Mouse (Mus musculus): ENCODE data around the gene Ccl22. TPM values are rescaled to one million over a fixed set of nuclear protein-coding genes. Genes with fewer than 3 reads are reported as not detected.

Gene Ccl22
- total and polyA plus RNA-seq, 3 experiments = 0.06 TPM; not detected in 2

DNA sequence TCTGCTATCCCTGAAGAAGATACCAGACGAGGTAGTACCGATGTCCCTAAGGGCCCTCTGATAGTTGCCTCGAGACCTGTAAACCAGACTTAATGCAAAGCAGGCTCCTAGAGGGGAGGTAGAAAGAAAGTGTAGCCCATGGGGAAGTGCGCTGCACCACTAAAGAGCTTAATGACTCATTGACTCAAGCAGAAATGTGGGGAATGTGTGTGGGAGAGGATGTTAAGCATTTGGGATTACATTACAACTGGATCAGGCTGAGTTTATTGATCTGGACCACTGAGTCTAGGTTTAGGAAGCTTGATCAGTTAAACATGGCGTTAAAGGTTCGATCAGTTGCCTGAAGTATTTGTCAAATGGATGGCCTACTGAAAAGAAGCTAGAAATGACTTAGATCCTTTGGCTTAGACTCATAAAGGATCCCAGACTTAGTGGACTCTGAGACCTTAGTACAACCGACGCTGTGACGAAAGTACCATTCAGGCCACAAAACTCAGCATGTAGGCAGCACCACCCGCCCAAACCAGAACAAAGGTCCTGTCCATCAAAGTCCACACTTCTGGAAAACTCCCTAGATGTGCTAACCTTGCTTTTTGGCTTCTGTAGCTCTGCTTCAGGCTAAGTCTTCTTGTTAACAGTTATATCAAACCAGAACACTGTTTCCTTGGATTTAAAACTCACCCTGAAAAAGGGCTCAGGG, 44.0 kb downstream of the Ccl22 start:
- H3K79me2 ChIP-seq (ENCODE audit: control insufficient read depth, insufficient read depth, low read length, poor library complexity) = no peaks in the 10 kb centered on the region
- H3K9me3 ChIP-seq (replicated peaks; ENCODE audit: insufficient read depth, low read length) = no peaks in the 10 kb centered on the region
- no peak overlapping the region for H3K9ac ChIP-seq (ENCODE audit: control insufficient read depth, low read depth, low read length, poor library complexity, severe bottlenecking)
- H3K36me3 ChIP-seq (ENCODE audit: control insufficient read depth in 1 of 2, insufficient read depth in 2 of 2, low read length in 2 of 2) = peaks cover 0 to 4% of the 10 kb centered on the region in 2 experiments; a peak in 1 of 4 replicates
- H3K4me1 ChIP-seq (ENCODE audit: control insufficient read depth in 1 of 2, insufficient read depth in 2 of 2, low read length in 2 of 2) = peaks cover 0 to 8% of the 10 kb centered on the region in 2 experiments; a peak in 2 of 4 replicates
- TF ChIP-seq MAFK (IDR thresholded peaks at IDR 0.05; ENCODE audit: borderline replicate concordance, low read depth, low read length) (no peak), GATA1 (IDR thresholded peaks at IDR 0.05; ENCODE audit: low read depth, low read length) (no peak), ETS1 (IDR thresholded peaks at IDR 0.05; ENCODE audit: low read depth, low read length) (no peak), CHD2 (IDR thresholded peaks at IDR 0.05; ENCODE audit: low read length) (no peak), ELF1 (IDR thresholded peaks at IDR 0.05; ENCODE audit: low read depth, low read length) (no peak), MAZ (IDR thresholded peaks at IDR 0.05; ENCODE audit: low read depth, low read length) (no peak), TAL1 (IDR thresholded peaks at IDR 0.05; ENCODE audit: low read length) (no peak), RAD21 (IDR thresholded peaks at IDR 0.05; ENCODE audit: low read depth, low read length) (no peak), TBP (IDR thresholded peaks at IDR 0.05; ENCODE audit: low read depth, low read length) (no peak), RCOR1 (IDR thresholded peaks at IDR 0.05; ENCODE audit: low read depth, low read length) (no peak), NRF1 (IDR thresholded peaks at IDR 0.05; ENCODE audit: insufficient read depth, low read depth, low read length, poor library complexity, severe bottlenecking) (no peak), POLR2A (IDR thresholded peaks at IDR 0.05; ENCODE audit: control insufficient read depth in 1 of 2, insufficient read depth in 1 of 2, low read depth in 1 of 2, low read length in 2 of 2, poor library complexity in 1 of 2) (no peak), ZKSCAN1 (IDR thresholded peaks at IDR 0.05; ENCODE audit: low read depth, low read length) (no peak), ZC3H11A (IDR thresholded peaks at IDR 0.05; ENCODE audit: low read depth, low read length) (no peak), GABPA (IDR thresholded peaks at IDR 0.05; ENCODE audit: low read depth, low read length) (no peak), JUND (IDR thresholded peaks at IDR 0.05; ENCODE audit: low read depth, low read length) (no peak)
- no peak overlapping the region for H3K27ac ChIP-seq (ENCODE audit: control insufficient read depth, low read depth, low read length)
- H3K4me3 ChIP-seq (ENCODE audit: control insufficient read depth in 1 of 2, insufficient read depth in 1 of 2, low read depth in 2 of 2, low read length in 2 of 2) = no peak overlapping the region
- DNase-seq (ENCODE audit: low read depth, low spot score) = no peak
- peaks cover 3 to 4% of the 10 kb centered on the region in 2 experiments; a peak in 2 of 4 replicates for H3K27me3 ChIP-seq (ENCODE audit: control insufficient read depth in 1 of 2, insufficient read depth in 2 of 2, low read length in 2 of 2)

DNA sequence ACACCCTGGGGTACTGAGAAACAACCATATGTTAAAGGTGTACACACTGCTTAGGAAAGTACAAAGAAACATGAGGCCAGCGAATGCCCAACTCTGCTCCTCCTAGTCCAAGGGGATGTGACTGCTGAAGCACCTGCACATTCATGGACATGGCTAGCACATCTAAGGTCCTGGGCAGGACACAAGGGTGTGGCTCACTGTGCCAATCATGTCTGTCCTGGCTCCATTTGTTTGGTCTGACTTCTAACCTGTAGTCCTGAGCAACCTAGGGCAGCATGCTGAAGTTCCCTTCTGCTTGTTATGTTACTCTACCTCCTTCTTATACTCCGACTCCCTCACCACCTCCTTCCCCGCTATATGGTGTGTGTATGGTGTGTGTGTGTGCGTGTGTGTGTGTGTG, 49.0 kb downstream of the Ccl22 start:
- TF ChIP-seq MAX (IDR thresholded peaks at IDR 0.05; ENCODE audit: low read length) (no peak), CHD2 (IDR thresholded peaks at IDR 0.05; ENCODE audit: low read length) (no peak), ZC3H11A (IDR thresholded peaks at IDR 0.05; ENCODE audit: low read depth, low read length) (no peak), MYC (IDR thresholded peaks at IDR 0.05; ENCODE audit: low read depth, low read length) (no peak), ZMIZ1 (IDR thresholded peaks at IDR 0.05; ENCODE audit: low read depth, low read length) (no peak), MEF2A (IDR thresholded peaks at IDR 0.05; ENCODE audit: extremely low read depth, insufficient replicate concordance, low read depth, low read length, poor library complexity, severe bottlenecking) (no peak), ZKSCAN1 (IDR thresholded peaks at IDR 0.05; ENCODE audit: low read depth, low read length) (no peak), NELFE (IDR thresholded peaks at IDR 0.05; ENCODE audit: low read depth, low read length) (no peak), CHD1 (IDR thresholded peaks at IDR 0.05; ENCODE audit: low read depth, low read length) (no peak), MAFK (IDR thresholded peaks at IDR 0.05; ENCODE audit: borderline replicate concordance, low read depth, low read length) (no peak), MAZ (IDR thresholded peaks at IDR 0.05; ENCODE audit: low read depth, low read length) (no peak), HCFC1 (IDR thresholded peaks at IDR 0.05; ENCODE audit: low read depth, low read length) (no peak), MYB (IDR thresholded peaks at IDR 0.05; ENCODE audit: low read depth, low read length) (no peak), ETS1 (IDR thresholded peaks at IDR 0.05; ENCODE audit: low read depth, low read length) (no peak), POLR2A (IDR thresholded peaks at IDR 0.05; ENCODE audit: control insufficient read depth in 1 of 2, insufficient read depth in 1 of 2, low read depth in 1 of 2, low read length in 2 of 2, poor library complexity in 1 of 2) (no peak), E2F4 (IDR thresholded peaks at IDR 0.05; ENCODE audit: borderline replicate concordance, low read depth, low read length) (no peak), USF2 (IDR thresholded peaks at IDR 0.05; ENCODE audit: borderline replicate concordance in 1 of 2, insufficient read depth in 1 of 2, low read depth in 1 of 2, low read length in 2 of 2) (no peak), GATA1 (IDR thresholded peaks at IDR 0.05; ENCODE audit: low read depth, low read length) (no peak), TAL1 (IDR thresholded peaks at IDR 0.05; ENCODE audit: low read length) (no peak), RAD21 (IDR thresholded peaks at IDR 0.05; ENCODE audit: low read depth, low read length) (no peak)
- no peak overlapping the region for H3K27ac ChIP-seq (ENCODE audit: control insufficient read depth, low read depth, low read length)
- H3K9me3 ChIP-seq (replicated peaks; ENCODE audit: insufficient read depth, low read length) = no peaks in the 10 kb centered on the region
- no peak for DNase-seq (ENCODE audit: low read depth, low spot score)
- no peaks in the 10 kb centered on the region for H3K79me2 ChIP-seq (ENCODE audit: control insufficient read depth, insufficient read depth, low read length, poor library complexity)
- H3K9ac ChIP-seq (ENCODE audit: control insufficient read depth, low read depth, low read length, poor library complexity, severe bottlenecking) = no peak overlapping the region
- no peaks in the 10 kb centered on the region for H3K27me3 ChIP-seq (ENCODE audit: control insufficient read depth in 1 of 2, insufficient read depth in 2 of 2, low read length in 2 of 2)
- H3K4me3 ChIP-seq (ENCODE audit: control insufficient read depth in 1 of 2, insufficient read depth in 1 of 2, low read depth in 2 of 2, low read length in 2 of 2) = no peak overlapping the region
- H3K36me3 ChIP-seq (ENCODE audit: control insufficient read depth in 1 of 2, insufficient read depth in 2 of 2, low read length in 2 of 2) = no peaks in the 10 kb centered on the region
- no peaks in the 10 kb centered on the region for H3K4me1 ChIP-seq (ENCODE audit: control insufficient read depth in 1 of 2, insufficient read depth in 2 of 2, low read length in 2 of 2)

Measured in MEL (cell line).